Mouse (Mus musculus): ENCODE measurements at regions not wholly inside any gene's neighbourhood (a gene's known extent, or its start where the extent isn't known, plus 50 kb on each side); places are given as distances from the start of the nearest gene placed in this dataset.

GRCm38 (mm10) chr4:152825185-152825584 lies 347.5 kb upstream of the Kcnab2 start:
- TF ChIP-seq CTCF (IDR thresholded peaks at IDR 0.05; ENCODE audit: low read depth): no peak
- TF ChIP-seq EP300 (IDR thresholded peaks at IDR 0.05; ENCODE audit: low read depth): no peak
